Mouse (Mus musculus) CH12.LX (cell line): ENCODE measurements around the gene Nsg2.

Source experiments
- JUND ChIP-seq: conservative IDR thresholded peaks from 2 replicates; pipeline ENCODE4 v1.6.1; 2011; ENCODE audit warnings: low read depth, low read length, improper control_type of control experiment
- SIN3A ChIP-seq: IDR thresholded peaks from 2 replicates; pipeline ENCODE4 v1.6.1; 2012; ENCODE audit warnings: low read length, improper control_type of control experiment, inconsistent platforms
- USF2 ChIP-seq: conservative IDR thresholded peaks from 2 replicates; pipeline ENCODE4 v1.6.1; 2011; ENCODE audit warnings: low read depth, low read length, improper control_type of control experiment
- ZC3H11A ChIP-seq: IDR thresholded peaks from 2 replicates; pipeline ENCODE4 v1.6.1; 2012; ENCODE audit warnings: low read depth, mild to moderate bottlenecking, inconsistent platforms, low read length, improper control_type of control experiment

- no peak for TF ChIP-seq SIN3A
- TF ChIP-seq USF2 = no peak
- TF ChIP-seq ZC3H11A = no peak
- TF ChIP-seq JUND = no peak
Measured at GRCm38 (mm10) chr11:32035831-32036230, 35.6 kb downstream of the Nsg2 start.
